Mouse (Mus musculus) myocyte (in vitro differentiated cells): ENCODE data around the gene Ube2o. TPM values are rescaled to one million over a fixed set of nuclear protein-coding genes. Genes with fewer than 3 reads are reported as not detected.

Experiments used
- H3K27me3 ChIP-seq: one replicate; pipeline ENCODE4 v1.6.1; 2011; ENCODE audit not compliant: control insufficient read depth, insufficient read depth, insufficient read length
- H3K36me3 ChIP-seq: one replicate; pipeline ENCODE4 v1.6.1; 2011; ENCODE audit not compliant: control insufficient read depth, insufficient read depth
- H3K4me2 ChIP-seq: one replicate; pipeline ENCODE4 v1.6.1; 2011; ENCODE audit warnings: low read depth, control low read depth
- H3K4me3 ChIP-seq: one replicate; pipeline ENCODE4 v1.5.1; 2011; ENCODE audit warnings: mild to moderate bottlenecking, control low read depth, moderate library complexity
- H3K79me2 ChIP-seq: one replicate; pipeline ENCODE4 v1.6.1; 2011; ENCODE audit not compliant: control insufficient read depth, insufficient read depth
- H3ac ChIP-seq: one replicate; pipeline ENCODE4 v1.6.1; 2011; ENCODE audit not compliant: control insufficient read depth, insufficient read length
- CEBPB ChIP-seq: IDR thresholded peaks from 2 replicates; pipeline ENCODE4 v1.6.1; 2011; ENCODE audit warnings: mild to moderate bottlenecking, moderate library complexity; ENCODE audit not compliant: poor library complexity, insufficient read depth, severe bottlenecking
- E2F4 ChIP-seq: IDR thresholded peaks from one replicate; pipeline ENCODE4 v1.6.1; 2011; ENCODE audit warnings: mild to moderate bottlenecking, control low read depth, moderate library complexity; ENCODE audit not compliant: insufficient read depth
- MAX ChIP-seq: IDR thresholded peaks from one replicate; pipeline ENCODE4 v1.6.1; 2011; ENCODE audit warnings: low read depth, mild to moderate bottlenecking, control low read depth
- MYOD1 ChIP-seq, 3 experiments: IDR thresholded peaks; one replicate each; pipeline ENCODE4 v1.6.1; 2011; ENCODE audit warnings: control low read depth in 2 of 3, low read depth in 2 of 3, mild to moderate bottlenecking in 2 of 3, moderate library complexity in 1 of 3; ENCODE audit not compliant: insufficient read length in 2 of 3, control insufficient read depth in 1 of 3
- MYOG ChIP-seq, 3 experiments: IDR thresholded peaks; one replicate each; pipeline ENCODE4 v1.6.1; 2011; ENCODE audit warnings: control low read depth in 2 of 3, low read depth in 2 of 3, mild to moderate bottlenecking in 2 of 3; ENCODE audit not compliant: insufficient read length in 2 of 3, control insufficient read depth in 1 of 3, insufficient read depth in 1 of 3
- POLR2A ChIP-seq: IDR thresholded peaks from one replicate; pipeline ENCODE4 v1.6.1; 2011; ENCODE audit warnings: low read depth, mild to moderate bottlenecking, control low read depth, moderate library complexity; ENCODE audit not compliant: insufficient read length
- POLR2AphosphoS2 ChIP-seq: IDR thresholded peaks from one replicate; pipeline ENCODE4 v1.6.1; 2011; ENCODE audit warnings: low read depth, control low read depth; ENCODE audit not compliant: insufficient read length
- REST ChIP-seq: IDR thresholded peaks from one replicate; pipeline ENCODE4 v1.6.1; 2011; ENCODE audit warnings: mild to moderate bottlenecking, control low read depth, moderate library complexity; ENCODE audit not compliant: insufficient read depth, insufficient read length
- SRF ChIP-seq: IDR thresholded peaks from one replicate; pipeline ENCODE4 v1.6.1; 2011; ENCODE audit warnings: low read depth; ENCODE audit not compliant: control insufficient read depth, insufficient read length
- TCF12 ChIP-seq: IDR thresholded peaks from one replicate; pipeline ENCODE4 v1.6.1; 2011; ENCODE audit warnings: mild to moderate bottlenecking, control low read depth; ENCODE audit not compliant: poor library complexity, insufficient read depth, severe bottlenecking
- TCF3 ChIP-seq: IDR thresholded peaks from one replicate; pipeline ENCODE4 v1.6.1; 2011; ENCODE audit warnings: low read depth, control low read depth; ENCODE audit not compliant: insufficient read length
- USF1 ChIP-seq: IDR thresholded peaks from one replicate; pipeline ENCODE4 v1.6.1; 2011; ENCODE audit warnings: low read depth, mild to moderate bottlenecking, control low read depth, moderate library complexity
- polyA plus RNA-seq: library from polyadenylated mRNA; unstranded; fragments of >200 nt; fragmentation: generic; extraction: Trizol; gene quantifications from one replicate; pipeline ENCODE4 v1.2.1, GENCODE M21; 2012; ENCODE audit warnings: missing spikeins

Ube2o gene
- polyA plus RNA-seq, 1 experiment, result 27.1 TPM

GRCm38 (mm10) chr11:116586310-116586709 lies 5.1 kb upstream of the Ube2o start, which contains the start of gene Aanat:
Aanat (plus strand) TSS chr11:116586432.
- Histone ChIP-seq H3K4me3 (no peak within 1 kb of the TSS), H3K79me2 (no peaks in the 10 kb centered on the region), H3K4me2 (no peak within 1 kb of the TSS), H3K36me3 (no peaks in the 10 kb centered on the region), H3ac (no peak within 1 kb of the TSS), H3K27me3 (no peaks in the 10 kb centered on the region)
- no peak for TF ChIP-seq REST
- no peak for TF ChIP-seq TCF12
- no peak for TF ChIP-seq E2F4
- no peak for TF ChIP-seq USF1
- TF ChIP-seq POLR2A, result no peak
- TF ChIP-seq MYOG (IDR thresholded peaks at IDR 0.05; ENCODE audit: control insufficient read depth in 1 of 3, insufficient read depth in 1 of 3, insufficient read length in 2 of 3, low read depth in 2 of 3), result no peak
- TF ChIP-seq MYOD1 (IDR thresholded peaks at IDR 0.05; ENCODE audit: control insufficient read depth in 1 of 3, insufficient read length in 2 of 3, low read depth in 2 of 3), result no peak
- TF ChIP-seq TCF3, result no peak
- TF ChIP-seq CEBPB, result no peak
- no peak for TF ChIP-seq SRF
- TF ChIP-seq MAX, result no peak
- no peak for TF ChIP-seq POLR2AphosphoS2

- no peaks in the 10 kb centered on the region for H3K36me3 ChIP-seq
- no peak overlapping the region for H3K4me2 ChIP-seq
- H3ac ChIP-seq, result no peak overlapping the region
- no peaks in the 10 kb centered on the region for H3K79me2 ChIP-seq
- TF ChIP-seq SRF, result no peak
- TF ChIP-seq MYOG (IDR thresholded peaks at IDR 0.05; ENCODE audit: control insufficient read depth in 1 of 3, insufficient read depth in 1 of 3, insufficient read length in 2 of 3, low read depth in 2 of 3), result no peak
- no peak for TF ChIP-seq TCF12
- TF ChIP-seq POLR2A, result no peak
- TF ChIP-seq E2F4, result no peak
- TF ChIP-seq REST, result no peak
- TF ChIP-seq MAX, result no peak
- TF ChIP-seq TCF3, result no peak
- TF ChIP-seq CEBPB, result no peak
- TF ChIP-seq MYOD1 (IDR thresholded peaks at IDR 0.05; ENCODE audit: control insufficient read depth in 1 of 3, insufficient read length in 2 of 3, low read depth in 2 of 3), result no peak
- TF ChIP-seq USF1, result no peak
- TF ChIP-seq POLR2AphosphoS2, result no peak
- no peak overlapping the region for H3K4me3 ChIP-seq
- H3K27me3 ChIP-seq, result no peaks in the 10 kb centered on the region
Measured at GRCm38 (mm10) chr11:116585682-116586081, 4.4 kb upstream of the Ube2o start.

GRCm38 (mm10) chr11:116580711-116581375 lies 404 bp downstream of the Ube2o start:
- Histone ChIP-seq H3K27me3 (no peaks in the 10 kb centered on the region), H3K4me3 (peak overlapping the region; percentile 36), H3K4me2 (peak overlapping the region; percentile 98), H3K79me2 (peaks cover 41% of the 10 kb centered on the region), H3K36me3 (no peaks in the 10 kb centered on the region), H3ac (peak overlapping the region; percentile 72)
- TF ChIP-seq USF1 (no peak), TCF12 (no peak), TCF3 (no peak), MYOD1 (IDR thresholded peaks at IDR 0.05; ENCODE audit: control insufficient read depth in 1 of 3, insufficient read length in 2 of 3, low read depth in 2 of 3) (peak in 1 of 3 experiments; percentile 35), CEBPB (no peak), MYOG (IDR thresholded peaks at IDR 0.05; ENCODE audit: control insufficient read depth in 1 of 3, insufficient read depth in 1 of 3, insufficient read length in 2 of 3, low read depth in 2 of 3) (peak in 1 of 3 experiments; percentile 13), MAX (no peak), POLR2AphosphoS2 (no peak), E2F4 (no peak), POLR2A (peak; percentile 44), SRF (peak; percentile 12), REST (no peak)

- peaks cover 48% of the 10 kb centered on the region for H3K79me2 ChIP-seq
- H3K4me2 ChIP-seq, result peak overlapping the region; percentile 98
- H3ac ChIP-seq, result peak overlapping the region; percentile 72
- no peaks in the 10 kb centered on the region for H3K27me3 ChIP-seq
- H3K36me3 ChIP-seq, result no peaks in the 10 kb centered on the region
- H3K4me3 ChIP-seq, result peak overlapping the region; percentile 36
- TF ChIP-seq MYOD1 (IDR thresholded peaks at IDR 0.05; ENCODE audit: control insufficient read depth in 1 of 3, insufficient read length in 2 of 3, low read depth in 2 of 3) (peak in 1 of 3 experiments; percentile 2), CEBPB (no peak)
Measured at GRCm38 (mm10) chr11:116580031-116580652, 1.1 kb downstream of the Ube2o start.

- H3K27me3 ChIP-seq, result no peaks in the 10 kb centered on the region
- H3K4me2 ChIP-seq, result no peak overlapping the region
- H3K36me3 ChIP-seq, result no peaks in the 10 kb centered on the region
- no peak overlapping the region for H3ac ChIP-seq
- no peak overlapping the region for H3K4me3 ChIP-seq
- H3K79me2 ChIP-seq, result peaks cover 56% of the 10 kb centered on the region
- no peak for TF ChIP-seq USF1
- TF ChIP-seq E2F4, result no peak
- TF ChIP-seq MAX, result no peak
Measured at GRCm38 (mm10) chr11:116579280-116579679, 2.0 kb downstream of the Ube2o start.
